Mouse (Mus musculus) gastrocnemius, adult 18-20 months (tissue): ENCODE results near the gene Slc44a4. TPM values are rescaled to one million over a fixed set of nuclear protein-coding genes. Genes with fewer than 3 reads are reported as not detected.
"Not testable (repeated sequence)": the region's sequence is repeated elsewhere in the genome, so short reads cannot be mapped to it uniquely, and the experiment has no call there.

Experiments
- DNase-seq: peaks from one replicate; pipeline ENCODE4 v3.0.0; 2021; ENCODE audit warnings: low spot score
- total RNA-seq, 2 experiments: library from RNA; stranded (reverse); gene quantifications; 2 replicates each; pipeline ENCODE4 v1.2.3; 2021

The Slc44a4 gene
- total RNA-seq, 2 experiments from 2014 or later, result not detected

DNA sequence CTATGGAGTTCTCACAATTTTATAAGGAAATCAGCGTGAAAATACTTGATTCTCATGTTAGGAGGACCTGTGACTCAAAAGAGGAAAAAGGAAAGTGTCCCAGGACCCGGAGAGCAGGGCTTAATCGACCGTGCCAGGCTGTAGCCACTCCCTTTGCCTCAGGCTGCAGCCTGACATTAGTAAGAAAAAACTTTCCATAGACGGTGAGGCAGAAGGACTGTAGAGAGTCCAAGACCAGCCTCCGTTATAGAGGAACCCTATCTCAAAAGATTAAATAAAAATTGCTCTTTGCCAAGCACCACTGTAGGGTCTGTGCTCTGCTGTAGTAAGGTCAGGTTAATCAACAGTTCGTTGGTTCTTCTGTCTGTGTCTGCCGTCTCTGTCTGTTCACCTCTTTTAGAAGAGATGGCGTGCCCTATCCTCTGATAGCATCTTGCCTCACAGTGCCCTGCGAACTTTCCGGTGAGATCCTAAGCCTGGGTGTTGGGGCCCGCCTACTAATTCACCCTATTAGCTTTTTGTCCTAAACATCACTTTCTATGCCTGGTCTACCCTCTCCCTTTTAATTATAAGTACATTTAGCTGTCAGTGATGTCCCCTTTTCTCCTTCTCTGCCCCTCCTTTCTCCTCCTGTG, 45.7 kb downstream of the Slc44a4 start:
- peak; percentile 43 for DNase-seq

DNA sequence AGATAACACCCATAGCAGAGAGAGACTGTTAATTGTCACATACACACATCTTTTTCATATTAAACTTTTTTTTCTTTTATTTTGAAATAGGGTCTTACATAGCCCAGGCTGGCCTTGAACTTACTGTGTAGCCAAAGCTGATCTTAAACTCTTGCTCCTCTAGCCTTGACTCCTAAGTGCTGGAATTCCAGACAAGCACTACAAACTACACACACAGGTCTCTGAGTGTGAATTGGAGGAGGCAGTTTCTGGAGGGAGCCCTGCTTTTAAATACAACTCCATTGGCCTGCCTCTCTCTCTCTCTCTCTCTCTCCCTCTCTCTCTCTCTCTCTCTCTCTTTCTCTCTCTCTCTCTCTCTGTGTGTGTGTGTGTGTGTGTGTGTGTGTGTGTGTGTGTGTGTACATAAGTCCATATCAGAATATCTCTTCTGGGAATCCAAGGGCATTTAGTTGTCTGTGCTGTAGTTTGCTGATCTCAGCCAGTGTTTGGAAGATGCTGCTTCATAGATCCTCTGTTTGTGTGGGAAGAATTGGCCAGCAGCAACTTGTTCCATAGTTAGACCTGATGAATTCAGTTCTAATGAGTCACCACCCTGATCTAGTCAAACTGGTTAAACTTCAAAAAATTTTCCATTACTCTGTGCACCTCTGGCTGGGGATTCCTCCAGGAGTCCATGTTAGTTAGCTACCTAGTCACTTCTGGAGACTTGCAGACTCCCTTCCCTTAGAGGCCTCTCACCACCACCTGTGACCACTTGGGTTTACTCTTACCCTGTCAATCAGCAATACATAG, 46.6 kb downstream of the Slc44a4 start:
- DNase-seq, result no peak

DNA sequence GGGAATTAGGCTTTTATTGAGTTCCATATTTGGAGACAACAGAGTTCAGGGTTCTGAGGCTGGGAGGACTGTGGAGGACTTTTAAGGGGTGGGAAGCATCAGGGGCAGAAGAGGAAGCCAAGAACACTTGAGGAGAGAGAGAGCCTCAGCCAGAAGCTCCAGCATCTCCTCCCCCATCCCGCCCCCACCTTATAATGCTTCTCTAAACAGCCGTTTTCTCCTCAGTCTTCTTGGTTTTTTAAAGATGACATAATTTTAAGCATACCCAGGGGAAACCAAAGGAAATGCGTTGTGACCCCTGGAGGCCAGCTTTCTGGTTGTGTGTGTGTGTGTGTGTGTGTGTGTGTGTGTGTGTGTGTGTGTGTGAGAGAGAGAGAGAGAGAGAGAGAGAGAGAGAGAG, 47.9 kb downstream of the Slc44a4 start:
- DNase-seq, result no peak

GRCm38 (mm10) chr17:34962841-34963240, 48.6 kb downstream of the Slc44a4 start:
- DNase-seq, result no peak

GRCm38 (mm10) chr17:34964640-34965049, 50.4 kb downstream of the Slc44a4 start:
- DNase-seq, result no peak

- no peak for DNase-seq
These were observed 51.4 kb downstream of the Slc44a4 start for GRCm38 (mm10) chr17:34965627-34966026.

- not testable (repeated sequence) for DNase-seq
These were observed 55.6 kb downstream of the Slc44a4 start, which contains the start of gene Gm20481 for GRCm38 (mm10) chr17:34969822-34970221. Gm20481 (plus strand) TSS chr17:34969912.

DNA sequence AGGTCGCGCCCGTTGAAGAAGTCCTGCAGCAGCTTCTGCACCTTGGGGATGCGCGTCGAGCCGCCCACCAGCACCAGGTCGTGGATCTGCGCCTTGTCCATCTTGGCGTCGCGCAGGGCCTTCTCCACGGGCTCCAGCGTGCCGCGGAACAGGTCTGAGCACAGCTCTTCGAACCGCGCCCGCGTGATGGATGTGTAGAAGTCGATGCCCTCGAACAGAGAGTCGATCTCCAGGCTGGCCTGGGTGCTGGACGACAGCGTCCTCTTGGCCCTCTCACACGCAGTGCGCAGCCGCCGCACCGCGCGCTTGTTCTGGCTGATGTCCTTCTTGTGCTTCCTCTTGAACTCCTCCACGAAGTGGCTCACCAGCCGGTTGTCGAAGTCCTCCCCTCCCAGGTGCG, 56.6 kb downstream of the Slc44a4 start:
- DNase-seq, result not testable (repeated sequence)

DNA sequence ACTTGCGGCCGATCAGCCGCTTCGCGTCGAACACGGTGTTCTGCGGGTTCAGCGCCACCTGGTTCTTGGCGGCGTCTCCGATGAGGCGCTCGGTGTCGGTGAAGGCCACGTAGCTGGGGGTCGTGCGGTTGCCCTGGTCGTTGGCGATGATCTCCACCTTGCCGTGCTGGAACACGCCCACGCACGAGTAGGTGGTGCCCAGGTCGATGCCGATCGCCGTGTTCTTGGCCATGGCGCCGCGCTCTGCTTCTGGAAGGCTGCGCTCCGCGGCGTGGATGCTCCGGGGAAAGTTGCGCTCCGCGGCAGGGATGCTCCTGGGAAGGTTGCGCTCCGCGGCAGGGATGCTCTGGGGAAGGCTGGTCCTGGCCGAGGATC, 57.4 kb downstream of the Slc44a4 start:
- not testable (repeated sequence) for DNase-seq

DNA sequence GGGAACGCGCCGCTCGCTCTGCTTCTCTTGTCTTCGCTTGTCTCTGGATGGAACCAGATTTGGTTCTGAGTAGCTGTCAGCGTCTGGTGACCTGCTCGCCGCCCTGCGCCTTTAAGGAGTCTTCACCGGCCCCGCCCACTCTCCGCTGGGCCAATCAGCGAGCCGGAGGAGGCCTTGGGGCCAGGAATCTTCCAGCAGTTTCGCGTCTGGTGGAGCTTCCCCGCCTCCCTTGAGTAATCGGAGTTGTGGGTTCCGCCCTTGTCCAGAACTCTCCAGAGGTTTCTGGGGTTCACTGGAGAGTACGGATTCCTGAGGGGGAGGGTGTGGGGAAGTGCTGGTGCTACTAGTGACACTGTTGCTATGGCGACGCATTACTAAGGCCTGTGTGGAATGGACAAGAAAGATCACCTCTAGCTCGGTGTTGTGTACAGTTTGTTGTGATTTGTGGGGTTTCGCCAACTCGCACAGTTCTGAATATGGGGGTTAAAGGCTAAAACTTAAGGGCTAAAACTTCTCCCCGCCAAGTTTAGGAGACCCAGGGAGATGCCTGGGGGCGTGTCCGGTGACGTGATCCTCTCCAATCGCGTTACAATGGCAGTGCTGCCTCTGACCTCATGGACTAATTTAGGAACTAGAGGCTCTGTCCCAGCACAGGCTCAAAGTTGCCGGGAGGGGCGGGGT, 57.9 kb downstream of the Slc44a4 start, which contains the start of the genes Hspa1a and Hspa1l:
Hspa1a (minus strand) TSS at position 88 of the 681 bp plus-strand sequence.
Hspa1l (plus strand) TSS at position 635 of the 681 bp plus-strand sequence.
- DNase-seq, result peak; percentile 89

DNA sequence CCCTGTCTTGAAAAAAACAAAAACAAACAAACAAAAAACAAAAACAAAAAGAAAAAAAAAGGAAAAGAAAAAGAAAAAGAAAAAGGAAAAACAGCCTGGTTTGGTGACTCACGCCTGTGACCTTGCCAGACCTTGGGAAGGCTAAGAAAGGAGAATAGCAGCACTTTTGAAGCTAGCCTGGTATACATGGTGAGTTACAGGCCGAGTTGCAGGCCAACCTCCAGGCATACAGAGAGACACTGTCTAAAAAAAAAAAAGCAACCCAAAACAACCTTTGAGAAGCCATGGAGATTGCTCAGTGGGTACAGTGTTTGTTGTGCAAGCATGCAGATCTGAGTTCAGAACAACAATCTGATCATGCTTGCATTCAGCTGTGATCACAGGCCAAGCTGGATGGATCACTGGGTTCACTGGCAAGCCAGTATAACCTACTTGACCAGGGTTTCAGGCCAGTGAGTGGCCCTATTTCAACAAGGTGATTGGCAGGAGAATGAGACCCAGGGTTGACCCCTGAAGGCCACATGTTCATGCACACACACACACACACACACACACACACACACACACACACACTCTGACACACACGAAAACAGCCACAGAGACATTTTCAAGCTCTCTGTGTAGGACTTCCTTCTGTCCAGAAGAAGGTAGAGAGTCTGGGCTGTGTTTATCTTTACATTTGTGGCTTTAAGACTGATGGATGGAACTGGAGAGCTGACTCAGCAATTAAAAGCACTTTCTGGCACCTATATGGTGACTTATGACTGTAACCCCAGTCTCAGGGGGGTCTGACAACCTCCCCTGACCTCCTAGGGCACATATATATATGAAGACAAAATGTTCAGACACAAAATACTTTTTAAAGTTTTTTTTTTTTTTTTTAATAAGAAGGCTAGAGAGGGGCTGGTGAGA, 61.6 kb downstream of the Slc44a4 start:
- no peak for DNase-seq

DNA sequence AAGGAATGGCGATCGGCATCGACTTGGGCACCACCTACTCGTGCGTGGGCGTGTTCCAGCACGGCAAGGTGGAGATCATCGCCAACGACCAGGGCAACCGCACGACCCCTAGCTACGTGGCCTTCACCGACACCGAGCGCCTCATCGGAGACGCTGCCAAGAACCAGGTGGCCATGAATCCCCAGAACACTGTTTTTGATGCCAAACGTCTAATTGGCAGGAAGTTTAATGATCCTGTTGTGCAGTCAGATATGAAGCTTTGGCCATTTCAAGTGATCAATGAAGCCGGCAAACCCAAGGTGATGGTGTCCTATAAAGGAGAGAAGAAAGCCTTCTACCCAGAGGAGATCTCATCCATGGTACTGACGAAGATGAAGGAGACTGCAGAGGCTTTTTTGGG, 62.7 kb downstream of the Slc44a4 start:
- DNase-seq, result no peak

- no peak for DNase-seq
These were observed 64.0 kb downstream of the Slc44a4 start for GRCm38 (mm10) chr17:34978239-34978638.

DNA sequence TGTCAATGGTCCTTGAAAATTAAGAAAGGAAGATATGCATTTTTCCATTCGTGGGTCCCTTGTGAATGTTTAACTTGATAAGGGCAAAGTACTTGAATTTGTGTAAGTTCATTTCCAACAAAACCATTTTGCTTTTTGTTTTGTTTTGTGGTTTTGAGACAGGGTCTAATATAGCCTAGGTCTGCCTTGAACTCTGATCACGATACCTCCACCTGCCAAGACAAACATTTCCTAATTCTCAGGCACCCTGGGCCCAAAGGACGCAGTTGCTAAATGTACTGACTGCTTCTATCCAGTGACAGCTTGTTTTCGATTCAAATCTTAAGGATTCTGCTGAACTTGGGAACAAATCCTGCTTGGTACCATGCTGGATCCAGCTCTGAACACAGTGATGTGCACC, 65.4 kb downstream of the Slc44a4 start:
- no peak for DNase-seq

Other genes starting within 250 kb of the Slc44a4 start
- 10 to 100 TPM; 28.3 to 32.8 TPM for gene Tnxb, start 243.9 kb upstream of the Slc44a4 start, total RNA-seq
- gene C4b, start 170.6 kb upstream of the Slc44a4 start, total RNA-seq, result 10 to 100 TPM in 1 of 2 experiments, 1 to 10 TPM in 1; 4.3 to 11.7 TPM
- gene Cyp21a1, start 109.9 kb upstream of the Slc44a4 start, total RNA-seq, result under 1 TPM in 1 of 2 experiments, not detected in 1; 0.21 TPM
- gene Stk19, start 77.5 kb upstream of the Slc44a4 start, total RNA-seq, result 1 to 10 TPM; 6.6 to 7.6 TPM
- 1 to 10 TPM; 8.3 to 8.8 TPM for gene Dxo, start 77.4 kb upstream of the Slc44a4 start, total RNA-seq
- gene Skiv2l, start 64.3 kb upstream of the Slc44a4 start, total RNA-seq, result 10 to 100 TPM; 20.8 to 21.3 TPM
- gene Nelfe, start 64.1 kb upstream of the Slc44a4 start, total RNA-seq, result 10 to 100 TPM in 1 of 2 experiments, 1 to 10 TPM in 1; 9.0 to 12.0 TPM
- 1 to 10 TPM; 2.9 to 6.9 TPM for gene Cfb, start 51.9 kb upstream of the Slc44a4 start, total RNA-seq
- gene Zbtb12, start 35.0 kb upstream of the Slc44a4 start, total RNA-seq, result 1 to 10 TPM; 5.9 to 6.9 TPM
- gene Gm20547, start 32.4 kb upstream of the Slc44a4 start, total RNA-seq, result not detected
- gene C2, start 16.2 kb upstream of the Slc44a4 start, total RNA-seq, result 1 to 10 TPM; 1.5 to 1.6 TPM
- gene Ehmt2, start 16.0 kb upstream of the Slc44a4 start, total RNA-seq, result 10 to 100 TPM; 26.7 to 29.5 TPM
- 10 to 100 TPM in 1 of 2 experiments, 1 to 10 TPM in 1; 9.1 to 10.2 TPM for gene Neu1, start 16.8 kb downstream of the Slc44a4 start, total RNA-seq
- 10 to 100 TPM; 11.4 to 94.8 TPM for gene Hspa1b, start 44.8 kb downstream of the Slc44a4 start, total RNA-seq
- not detected for gene Gm20481, start 55.4 kb downstream of the Slc44a4 start, total RNA-seq
- 10 to 100 TPM; 16.6 to 99.8 TPM for gene Hspa1a, start 57.7 kb downstream of the Slc44a4 start, total RNA-seq
- gene Hspa1l, start 58.2 kb downstream of the Slc44a4 start, total RNA-seq, result 10 to 100 TPM; 31.8 to 33.6 TPM
- gene Lsm2, start 67.4 kb downstream of the Slc44a4 start, total RNA-seq, result 10 to 100 TPM; 14.0 to 17.1 TPM
- 10 to 100 TPM; 38.2 TPM for gene Vars, start 86.5 kb downstream of the Slc44a4 start, total RNA-seq
- gene Vwa7, start 102.1 kb downstream of the Slc44a4 start, total RNA-seq, result 10 to 100 TPM; 13.2 to 16.8 TPM
- gene Sapcd1, start 113.5 kb downstream of the Slc44a4 start, total RNA-seq, result not detected
- gene Msh5, start 132.3 kb downstream of the Slc44a4 start, total RNA-seq, result under 1 TPM in 1 of 2 experiments, not detected in 1; 0.28 TPM
- gene Clic1, start 135.5 kb downstream of the Slc44a4 start, total RNA-seq, result 10 to 100 TPM in 1 of 2 experiments, 1 to 10 TPM in 1; 7.5 to 11.6 TPM
- gene Ddah2, start 144.6 kb downstream of the Slc44a4 start, total RNA-seq, result 1 to 10 TPM; 4.5 to 8.7 TPM
- gene Ly6g6c, start 150.9 kb downstream of the Slc44a4 start, total RNA-seq, result not detected
- gene Mpig6b, start 151.7 kb downstream of the Slc44a4 start, total RNA-seq, result not detected
- gene Ly6g6e, start 162.4 kb downstream of the Slc44a4 start, total RNA-seq, result not detected
- gene Ly6g6d, start 163.6 kb downstream of the Slc44a4 start, total RNA-seq, result 1 to 10 TPM in 1 of 2 experiments, not detected in 1; 3.0 TPM
- not detected for gene Ly6g6f, start 171.1 kb downstream of the Slc44a4 start, total RNA-seq
- gene Abhd16a, start 174.8 kb downstream of the Slc44a4 start, total RNA-seq, result 10 to 100 TPM; 85.3 to 87.7 TPM
- not detected for gene Ly6g5c, start 193.8 kb downstream of the Slc44a4 start, total RNA-seq
- not detected for gene Ly6g5b, start 201.0 kb downstream of the Slc44a4 start, total RNA-seq
- gene Gpank1, start 207.0 kb downstream of the Slc44a4 start, total RNA-seq, result 1 to 10 TPM; 8.7 to 9.0 TPM
- 100 to 1,000 TPM; 176 to 183 TPM for gene Csnk2b, start 207.6 kb downstream of the Slc44a4 start, total RNA-seq
- gene D17H6S53E, start 211.9 kb downstream of the Slc44a4 start, total RNA-seq, result 10 to 100 TPM; 12.6 to 16.6 TPM
- not detected for gene Apom, start 217.6 kb downstream of the Slc44a4 start, total RNA-seq
- gene Bag6, start 220.7 kb downstream of the Slc44a4 start, total RNA-seq, result 100 to 1,000 TPM; 233 to 265 TPM